Mouse (Mus musculus) neural tube, embryonic 11.5 days (tissue): ENCODE measurements around the gene Evi5. TPM values are rescaled to one million over a fixed set of nuclear protein-coding genes. Genes with fewer than 3 reads are reported as not detected.

Experiments used
- polyA plus RNA-seq: library from polyadenylated mRNA; unstranded; fragments of >200 nt; fragmentation: Nextera tagmentation; extraction: Ambion mirVana; gene quantifications from 2 replicates; pipeline ENCODE4 v1.2.1, GENCODE M21; 2014

Evi5 gene
- polyA plus RNA-seq, 1 experiment from 2014 or later = 45.8 TPM

Other genes with a start within 250 kb of the Evi5 start
- gene Gfi1, start 149.1 kb downstream of the Evi5 start, polyA plus RNA-seq = not detected in 2 replicates
- gene Ube2d2b, start 45.0 kb downstream of the Evi5 start, polyA plus RNA-seq = not detected in 2 replicates
- 68.7 and 73.7 TPM in 2 replicates for gene Rpl5, start 25.4 kb upstream of the Evi5 start, polyA plus RNA-seq
- gene Fam69a, start 112.0 kb upstream of the Evi5 start, polyA plus RNA-seq = 26.0 and 32.5 TPM in 2 replicates
- gene Mtf2, start 190.6 kb upstream of the Evi5 start, polyA plus RNA-seq = 135 and 152 TPM in 2 replicates